Mouse (Mus musculus): ENCODE data around the gene Map10. TPM values are rescaled to one million over a fixed set of nuclear protein-coding genes. Genes with fewer than 3 reads are reported as not detected.

The Map10 gene
- total RNA-seq (2014; rRNA removed) (0.40 and 0.55 TPM in 2 replicates), polyA plus RNA-seq (2012; rRNA removed) (0.09 and 0.14 TPM in 2 replicates)

DNA sequence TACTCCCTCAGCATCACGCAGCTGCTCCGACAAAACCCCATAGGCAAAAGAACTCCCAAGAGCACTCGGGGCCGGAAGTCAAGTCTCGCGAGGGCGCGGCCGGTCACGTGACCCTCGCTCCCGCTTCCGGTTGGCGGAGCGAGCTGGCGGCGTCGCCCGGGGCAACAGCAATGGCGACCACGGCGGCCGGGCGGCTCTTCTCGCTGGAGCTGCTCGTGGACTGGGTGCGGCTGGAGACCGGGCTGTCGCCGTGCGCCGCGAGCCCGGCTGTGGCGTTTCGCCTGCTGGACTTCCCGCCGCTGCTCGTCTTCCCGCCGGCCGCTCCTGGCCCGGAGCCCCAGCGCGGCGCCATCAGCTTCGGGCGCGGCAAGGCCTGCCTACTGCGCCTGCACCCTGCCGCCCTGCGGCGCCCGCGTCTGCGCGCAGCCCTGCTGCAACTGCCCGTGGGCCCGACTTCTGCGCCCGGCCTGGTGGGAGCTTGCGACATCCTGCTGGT lies at the start of gene Map10:
Gene Map10 (plus strand): TSS at position 119 of the 496 bp plus-strand sequence.
- no peaks in the 10 kb centered on the region for H3K79me2 ChIP-seq (ENCODE audit: control insufficient read depth, insufficient read depth, low read length)
- H3K27ac ChIP-seq (replicated peaks; ENCODE audit: insufficient read depth, low read depth, low read length): no peak within 1 kb of the TSS
- no peak for TF ChIP-seq POLR2A (IDR thresholded peaks at IDR 0.05; ENCODE audit: extremely low read depth, insufficient read depth, low read length)
- TF ChIP-seq CTCF (IDR thresholded peaks at IDR 0.05; ENCODE audit: low read depth, low read length): no peak
- no peaks in the 10 kb centered on the region for H3K4me1 ChIP-seq (ENCODE audit: control insufficient read depth, insufficient read depth, low read length)
- peak; percentile 8 for DNase-seq (ENCODE audit: extremely low read depth, low read depth, low spot score)
- H3K9ac ChIP-seq (ENCODE audit: low read depth, low read length): peak within 1 kb of the TSS; percentile 62
- H3K4me3 ChIP-seq (ENCODE audit: insufficient read depth, low read depth, low read length): peak within 1 kb of the TSS; percentile 69
- 3% methylated on average over 62 of the region's 62 CpGs for WGBS
- H3K36me3 ChIP-seq (ENCODE audit: control insufficient read depth, insufficient read depth, low read length): no peaks in the 10 kb centered on the region
- peaks cover 2% of the 10 kb centered on the region; the same call in 1 of the 2 replicates for H3K27me3 ChIP-seq (ENCODE audit: control insufficient read depth, insufficient read depth, low read length)

DNA sequence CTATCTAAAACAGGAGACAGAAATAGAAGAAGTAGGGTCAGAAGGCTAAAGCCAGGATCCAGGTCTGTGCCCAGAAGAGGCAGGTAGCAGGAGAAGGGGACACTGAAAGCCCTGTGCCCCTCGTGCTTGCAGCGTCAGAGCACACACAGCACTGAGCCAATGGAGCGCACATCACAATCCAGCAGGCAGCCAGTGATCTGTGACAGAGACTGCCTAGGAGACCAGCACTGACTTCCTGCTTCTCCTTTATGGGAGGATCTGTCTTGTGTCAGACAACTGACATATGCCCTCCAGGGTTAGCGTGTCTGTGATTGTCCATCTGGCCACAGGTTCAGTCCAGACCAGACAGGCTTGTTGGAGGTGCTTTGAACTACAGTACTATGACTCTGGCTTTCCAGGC lies 49.3 kb upstream of the Map10 start:
- H3K79me2 ChIP-seq (ENCODE audit: control insufficient read depth, insufficient read depth, low read length): no peaks in the 10 kb centered on the region
- 81% methylated on average over 4 of the region's 4 CpGs for WGBS
- H3K9ac ChIP-seq (ENCODE audit: low read depth, low read length): no peak overlapping the region
- no peak overlapping the region for H3K4me3 ChIP-seq (ENCODE audit: insufficient read depth, low read depth, low read length)
- H3K27me3 ChIP-seq (ENCODE audit: control insufficient read depth, insufficient read depth, low read length): no peaks in the 10 kb centered on the region
- DNase-seq (ENCODE audit: extremely low read depth, low read depth, low spot score): no peak
- no peaks in the 10 kb centered on the region for H3K36me3 ChIP-seq (ENCODE audit: control insufficient read depth, insufficient read depth, low read length)
- no peaks in the 10 kb centered on the region for H3K4me1 ChIP-seq (ENCODE audit: control insufficient read depth, insufficient read depth, low read length)
- TF ChIP-seq CTCF (IDR thresholded peaks at IDR 0.05; ENCODE audit: low read depth, low read length) (no peak), POLR2A (IDR thresholded peaks at IDR 0.05; ENCODE audit: extremely low read depth, insufficient read depth, low read length) (no peak)
- H3K27ac ChIP-seq (replicated peaks; ENCODE audit: insufficient read depth, low read depth, low read length): no peak overlapping the region

DNA sequence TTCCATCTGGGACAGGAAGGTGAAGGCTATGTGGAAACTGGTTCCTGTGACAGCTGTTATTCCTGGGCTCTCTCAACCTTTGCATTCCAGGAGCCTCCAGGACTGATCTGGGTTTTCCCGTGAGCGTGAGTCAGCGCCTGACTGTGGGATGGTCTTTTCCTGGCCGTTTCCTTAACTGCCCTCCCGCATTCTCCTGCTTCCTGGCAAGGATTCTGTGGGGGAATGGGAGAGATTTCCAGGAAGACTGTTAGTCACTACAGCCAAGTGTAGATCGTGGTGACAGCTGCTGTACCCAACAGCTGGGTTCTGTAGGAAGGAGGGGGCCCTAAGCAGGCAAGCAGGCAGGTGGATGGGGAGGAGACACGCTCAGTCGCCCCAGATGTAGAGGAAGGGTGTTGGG lies 45.3 kb upstream of the Map10 start:
- Histone ChIP-seq H3K79me2 (ENCODE audit: control insufficient read depth, insufficient read depth, low read length) (no peaks in the 10 kb centered on the region), H3K27ac (replicated peaks; ENCODE audit: insufficient read depth, low read depth, low read length) (no peak overlapping the region), H3K27me3 (ENCODE audit: control insufficient read depth, insufficient read depth, low read length) (no peaks in the 10 kb centered on the region), H3K9ac (ENCODE audit: low read depth, low read length) (no peak overlapping the region), H3K4me1 (ENCODE audit: control insufficient read depth, insufficient read depth, low read length) (no peaks in the 10 kb centered on the region), H3K4me3 (ENCODE audit: insufficient read depth, low read depth, low read length) (no peak overlapping the region), H3K36me3 (ENCODE audit: control insufficient read depth, insufficient read depth, low read length) (no peaks in the 10 kb centered on the region)
- no peak for TF ChIP-seq POLR2A (IDR thresholded peaks at IDR 0.05; ENCODE audit: extremely low read depth, insufficient read depth, low read length)
- TF ChIP-seq CTCF (IDR thresholded peaks at IDR 0.05; ENCODE audit: low read depth, low read length): no peak
- DNase-seq (ENCODE audit: extremely low read depth, low read depth, low spot score): no peak
- WGBS: 76% methylated on average over 8 of the region's 8 CpGs

DNA sequence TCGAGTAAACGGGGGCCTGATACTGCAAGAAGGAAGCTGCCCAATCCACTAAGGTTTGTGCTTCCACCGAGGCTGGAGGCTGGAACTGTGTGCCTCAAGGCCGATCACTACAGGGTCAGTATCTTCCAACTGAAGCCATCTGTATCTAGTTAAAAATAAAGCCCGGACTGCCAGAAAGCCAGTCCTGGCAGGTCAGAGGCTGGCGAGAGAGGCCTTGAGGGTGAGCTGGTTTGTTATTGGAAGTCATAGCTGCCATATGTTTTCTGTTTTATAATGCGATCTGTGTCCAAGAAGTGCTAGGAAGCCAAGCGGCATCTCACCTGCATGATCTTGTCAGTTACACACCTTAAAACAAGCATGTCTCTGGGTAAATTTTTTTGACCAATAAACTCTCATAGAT lies 43.2 kb upstream of the Map10 start:
- no peak for DNase-seq (ENCODE audit: extremely low read depth, low read depth, low spot score)
- 93% methylated on average over 8 of the region's 8 CpGs for WGBS
- no peaks in the 10 kb centered on the region for H3K27me3 ChIP-seq (ENCODE audit: control insufficient read depth, insufficient read depth, low read length)
- no peaks in the 10 kb centered on the region for H3K79me2 ChIP-seq (ENCODE audit: control insufficient read depth, insufficient read depth, low read length)
- no peak overlapping the region for H3K4me3 ChIP-seq (ENCODE audit: insufficient read depth, low read depth, low read length)
- H3K9ac ChIP-seq (ENCODE audit: low read depth, low read length): no peak overlapping the region
- no peaks in the 10 kb centered on the region for H3K4me1 ChIP-seq (ENCODE audit: control insufficient read depth, insufficient read depth, low read length)
- H3K36me3 ChIP-seq (ENCODE audit: control insufficient read depth, insufficient read depth, low read length): no peaks in the 10 kb centered on the region
- TF ChIP-seq CTCF (IDR thresholded peaks at IDR 0.05; ENCODE audit: low read depth, low read length) (no peak), POLR2A (IDR thresholded peaks at IDR 0.05; ENCODE audit: extremely low read depth, insufficient read depth, low read length) (no peak)
- H3K27ac ChIP-seq (replicated peaks; ENCODE audit: insufficient read depth, low read depth, low read length): no peak overlapping the region

DNA sequence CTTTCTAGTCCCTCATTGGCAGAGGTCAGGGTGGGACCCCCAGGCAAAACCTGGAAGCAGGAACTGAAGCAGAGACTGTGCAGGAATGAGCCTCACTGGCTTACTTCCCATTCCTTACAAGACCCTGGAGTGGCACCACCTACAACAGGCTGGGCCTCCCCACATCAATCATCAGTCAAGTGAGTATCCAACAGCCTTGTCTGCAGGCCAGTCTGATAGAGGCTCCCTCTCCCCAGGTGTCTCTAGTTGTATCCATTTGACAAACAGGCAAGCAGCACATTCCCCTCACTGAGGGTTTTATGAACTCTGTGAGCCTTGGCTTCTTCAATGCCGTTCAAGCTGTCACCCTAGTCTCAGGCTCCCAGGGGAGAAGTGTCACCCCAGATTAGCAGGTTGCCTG lies 40.8 kb upstream of the Map10 start:
- H3K9ac ChIP-seq (ENCODE audit: low read depth, low read length): no peak overlapping the region
- no peak overlapping the region for H3K27ac ChIP-seq (replicated peaks; ENCODE audit: insufficient read depth, low read depth, low read length)
- no peak for DNase-seq (ENCODE audit: extremely low read depth, low read depth, low spot score)
- TF ChIP-seq POLR2A (IDR thresholded peaks at IDR 0.05; ENCODE audit: extremely low read depth, insufficient read depth, low read length) (no peak), CTCF (IDR thresholded peaks at IDR 0.05; ENCODE audit: low read depth, low read length) (no peak)
- H3K4me1 ChIP-seq (ENCODE audit: control insufficient read depth, insufficient read depth, low read length): no peaks in the 10 kb centered on the region
- no peaks in the 10 kb centered on the region for H3K27me3 ChIP-seq (ENCODE audit: control insufficient read depth, insufficient read depth, low read length)
- WGBS: 94% methylated on average over 1 of the region's 1 CpGs
- H3K4me3 ChIP-seq (ENCODE audit: insufficient read depth, low read depth, low read length): no peak overlapping the region
- no peaks in the 10 kb centered on the region for H3K79me2 ChIP-seq (ENCODE audit: control insufficient read depth, insufficient read depth, low read length)
- H3K36me3 ChIP-seq (ENCODE audit: control insufficient read depth, insufficient read depth, low read length): no peaks in the 10 kb centered on the region

GRCm38 (mm10) chr8:125638411-125639058 lies 31.1 kb upstream of the Map10 start:
- H3K9ac ChIP-seq (ENCODE audit: low read depth, low read length): no peak overlapping the region
- no peaks in the 10 kb centered on the region for H3K79me2 ChIP-seq (ENCODE audit: control insufficient read depth, insufficient read depth, low read length)
- no peaks in the 10 kb centered on the region for H3K27me3 ChIP-seq (ENCODE audit: control insufficient read depth, insufficient read depth, low read length)
- no peak overlapping the region for H3K4me3 ChIP-seq (ENCODE audit: insufficient read depth, low read depth, low read length)
- TF ChIP-seq CTCF (IDR thresholded peaks at IDR 0.05; ENCODE audit: low read depth, low read length) (no peak), POLR2A (IDR thresholded peaks at IDR 0.05; ENCODE audit: extremely low read depth, insufficient read depth, low read length) (no peak)
- DNase-seq (ENCODE audit: extremely low read depth, low read depth, low spot score): no peak
- H3K4me1 ChIP-seq (ENCODE audit: control insufficient read depth, insufficient read depth, low read length): no peaks in the 10 kb centered on the region
- no peak overlapping the region for H3K27ac ChIP-seq (replicated peaks; ENCODE audit: insufficient read depth, low read depth, low read length)
- no peaks in the 10 kb centered on the region for H3K36me3 ChIP-seq (ENCODE audit: control insufficient read depth, insufficient read depth, low read length)
- 80% methylated on average over 6 of the region's 6 CpGs for WGBS
